Mouse (Mus musculus) layer of hippocampus, adult 2 months (tissue): ENCODE data around the gene Hsp90aa1. TPM values are rescaled to one million over a fixed set of nuclear protein-coding genes. Genes with fewer than 3 reads are reported as not detected.
"Not testable (repeated sequence)": the region's sequence is repeated elsewhere in the genome, so short reads cannot be mapped to it uniquely, and the experiment has no call there.

Experiments
- DNase-seq, 2 experiments: peaks; one replicate each; pipeline ENCODE4 v3.0.0; 2022; ENCODE audit warnings: low spot score in 2 of 2
- H3K27ac ChIP-seq: fragments of 200-600 bp; 2 replicates; pipeline ENCODE4 v1.8.1; 2022
- H3K4me3 ChIP-seq: fragments of 200-600 bp; 2 replicates; pipeline ENCODE4 v1.8.1; 2022; ENCODE audit warnings: mild to moderate bottlenecking
- CTCF ChIP-seq: fragments of 200-600 bp; conservative IDR thresholded peaks from 2 replicates; pipeline ENCODE4 v1.8.1; 2022; ENCODE audit warnings: antibody characterized with exemption, mild to moderate bottlenecking, moderate library complexity
- total RNA-seq, 2 experiments: library from RNA; stranded (reverse); gene quantifications; 2 replicates each; pipeline ENCODE4 v1.2.3; 2021

Hsp90aa1 gene
- total RNA-seq, 2 experiments from 2014 or later, result 921 to 990 TPM

GRCm38 (mm10) chr12:110711270-110711669 lies 8.7 kb upstream of the Hsp90aa1 start:
- no peak overlapping the region for H3K27ac ChIP-seq
- DNase-seq, result no peak
- no peak overlapping the region for H3K4me3 ChIP-seq
- TF ChIP-seq CTCF, result no peak

GRCm38 (mm10) chr12:110707451-110707850 lies 4.9 kb upstream of the Hsp90aa1 start:
- DNase-seq, result no peak
- H3K27ac ChIP-seq, result no peak overlapping the region
- TF ChIP-seq CTCF, result no peak
- no peak overlapping the region for H3K4me3 ChIP-seq

- DNase-seq, result peak; percentile 19 to 31
- peak overlapping the region; percentile 28 for H3K27ac ChIP-seq
- peak overlapping the region; percentile 47 for H3K4me3 ChIP-seq
- TF ChIP-seq CTCF, result peak; percentile 33
Observed at GRCm38 (mm10) chr12:110706337-110707231, 4.1 kb upstream of the Hsp90aa1 start.

- not testable (repeated sequence) for H3K27ac ChIP-seq, H3K4me3 ChIP-seq, DNase-seq
Observed at GRCm38 (mm10) chr12:110705419-110705818, 2.9 kb upstream of the Hsp90aa1 start.

GRCm38 (mm10) chr12:110703682-110704081 lies 1.2 kb upstream of the Hsp90aa1 start:
- DNase-seq, result no peak
- H3K27ac ChIP-seq, result no peak overlapping the region
- TF ChIP-seq CTCF, result no peak
- H3K4me3 ChIP-seq, result no peak overlapping the region

DNA sequence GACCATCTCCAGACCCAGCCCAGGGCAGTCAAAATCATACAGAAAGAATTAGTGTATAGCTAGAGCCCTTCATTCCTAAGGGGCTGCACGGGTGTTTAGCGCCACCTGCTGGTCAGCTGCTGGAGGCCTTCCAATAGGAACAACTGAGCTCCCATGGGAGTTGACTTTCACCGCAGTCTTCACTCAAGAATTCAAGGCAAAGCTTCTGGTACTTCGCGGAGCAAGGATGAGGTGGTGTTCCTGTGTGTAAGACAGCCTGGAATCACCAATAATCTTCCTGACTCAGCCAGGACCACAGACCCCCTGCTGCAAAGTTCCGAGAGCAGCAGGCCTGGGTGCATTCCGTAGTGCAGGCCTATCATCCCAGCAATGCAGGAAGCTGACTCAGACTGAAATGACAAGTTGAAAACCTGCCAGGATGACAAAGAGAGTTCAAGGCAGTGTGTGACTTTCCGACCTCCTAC lies 512 bp upstream of the Hsp90aa1 start:
- Histone ChIP-seq H3K27ac (no peak overlapping the region), H3K4me3 (no peak overlapping the region)
- peak; percentile 100 for TF ChIP-seq CTCF
- DNase-seq, result peak; percentile 73 to 89

- not testable (repeated sequence) for H3K4me3 ChIP-seq, DNase-seq, H3K27ac ChIP-seq
Observed at GRCm38 (mm10) chr12:110701363-110701762, 1.2 kb downstream of the Hsp90aa1 start.

- no peak overlapping the region for H3K27ac ChIP-seq
- H3K4me3 ChIP-seq, result no peak overlapping the region
- TF ChIP-seq CTCF, result no peak
- no peak for DNase-seq
Observed at GRCm38 (mm10) chr12:110700730-110701129, 1.8 kb downstream of the Hsp90aa1 start.

- no peak for TF ChIP-seq CTCF
- peak in 1 of 2 experiments; percentile 1 for DNase-seq
- Histone ChIP-seq H3K4me3 (no peak overlapping the region), H3K27ac (no peak overlapping the region)
Observed at GRCm38 (mm10) chr12:110699171-110699547, 3.4 kb downstream of the Hsp90aa1 start.

DNA sequence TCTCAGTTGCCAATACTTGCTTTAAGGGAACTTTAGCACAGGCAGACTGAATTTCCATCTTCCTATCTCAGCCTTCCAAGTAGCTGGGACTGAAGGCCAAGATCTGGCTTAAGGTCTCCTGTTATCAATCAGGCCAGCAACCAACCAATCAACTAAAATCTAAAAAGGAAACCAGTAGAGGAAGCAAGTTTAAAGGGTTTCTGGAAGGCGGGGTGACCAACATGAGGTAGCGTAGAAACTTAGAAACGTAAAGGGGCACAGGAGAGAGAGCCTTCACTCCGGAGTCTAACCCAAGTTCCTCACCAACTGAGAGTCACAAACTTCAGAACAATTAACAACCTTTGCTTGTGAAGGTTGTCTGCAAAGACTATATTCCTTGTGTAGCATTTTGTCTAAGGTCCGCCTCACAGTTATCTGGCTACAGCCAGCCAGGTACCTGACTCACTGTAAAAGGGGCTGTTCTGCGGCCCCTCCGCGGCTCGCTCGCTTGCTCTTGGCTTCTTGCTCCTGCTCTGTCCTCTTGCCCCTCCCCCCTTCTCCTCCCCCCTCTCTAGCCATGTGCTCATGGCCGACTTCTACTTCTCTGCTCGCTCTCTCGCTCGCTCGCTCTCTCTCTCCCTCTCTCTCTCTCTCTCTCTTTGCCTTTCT lies 3.9 kb downstream of the Hsp90aa1 start:
- H3K4me3 ChIP-seq, result no peak overlapping the region
- H3K27ac ChIP-seq, result no peak overlapping the region
- TF ChIP-seq CTCF, result no peak
- DNase-seq, result no peak

DNA sequence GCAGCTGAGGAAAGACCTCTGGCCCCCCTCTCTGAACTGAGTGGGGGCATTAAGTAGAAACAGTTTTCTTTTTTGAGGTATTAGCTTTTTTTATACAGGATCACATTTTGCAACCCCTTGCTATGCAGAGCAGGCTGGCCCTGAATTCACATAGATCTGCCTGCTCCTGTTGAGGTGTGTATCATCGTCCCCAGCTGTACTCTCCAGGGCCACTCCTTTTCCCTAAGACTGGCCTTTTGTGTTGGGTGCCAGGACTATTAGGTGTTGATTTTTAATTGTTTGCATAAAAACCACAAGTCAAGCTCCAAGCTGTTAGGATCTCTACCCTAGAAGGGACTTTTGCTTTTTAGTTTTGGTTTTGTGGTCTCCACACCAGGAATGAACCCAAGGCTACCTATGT lies 4.4 kb downstream of the Hsp90aa1 start:
- no peak for DNase-seq
- Histone ChIP-seq H3K4me3 (no peak overlapping the region), H3K27ac (no peak overlapping the region)
- no peak for TF ChIP-seq CTCF

DNA sequence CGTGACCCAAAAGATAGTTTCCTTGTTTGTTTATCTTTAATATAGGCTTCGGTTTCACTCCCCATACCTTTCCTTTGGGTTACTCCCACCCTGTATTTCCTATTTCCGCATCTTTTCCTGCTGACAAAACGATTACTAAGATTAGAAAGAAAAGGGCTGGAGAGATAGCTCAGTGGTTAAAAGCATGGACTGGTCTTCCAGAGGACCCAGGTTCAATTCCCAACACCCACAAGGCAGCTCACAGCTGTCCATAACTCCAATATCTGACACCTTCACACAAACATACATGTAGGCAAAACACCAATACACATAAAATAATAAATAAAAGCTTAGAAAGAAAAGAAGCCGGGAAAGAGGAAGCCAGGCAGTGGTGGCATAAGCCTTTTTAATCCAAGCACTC lies 5.1 kb downstream of the Hsp90aa1 start:
- TF ChIP-seq CTCF, result no peak

GRCm38 (mm10) chr12:110696975-110697400 lies 5.5 kb downstream of the Hsp90aa1 start:
- TF ChIP-seq CTCF, result no peak
- Histone ChIP-seq H3K27ac (peak overlapping the region; percentile 93), H3K4me3 (peak overlapping the region; percentile 98)
- no peak for DNase-seq

More for the DNA sequence above, 5.1 kb downstream of the Hsp90aa1 start:
- no peak for DNase-seq
- H3K27ac ChIP-seq, result 0 out of 2 replicates have a peak overlapping the region, but pooled peaks have one; percentile 93
- no peak overlapping the region for H3K4me3 ChIP-seq
